Mouse (Mus musculus): Measurements from ENCODE around the gene Pvalb. TPM values are rescaled to one million over a fixed set of nuclear protein-coding genes. Genes with fewer than 3 reads are reported as not detected.

The Pvalb gene
- total RNA-seq, 1 experiment = not detected

DNA sequence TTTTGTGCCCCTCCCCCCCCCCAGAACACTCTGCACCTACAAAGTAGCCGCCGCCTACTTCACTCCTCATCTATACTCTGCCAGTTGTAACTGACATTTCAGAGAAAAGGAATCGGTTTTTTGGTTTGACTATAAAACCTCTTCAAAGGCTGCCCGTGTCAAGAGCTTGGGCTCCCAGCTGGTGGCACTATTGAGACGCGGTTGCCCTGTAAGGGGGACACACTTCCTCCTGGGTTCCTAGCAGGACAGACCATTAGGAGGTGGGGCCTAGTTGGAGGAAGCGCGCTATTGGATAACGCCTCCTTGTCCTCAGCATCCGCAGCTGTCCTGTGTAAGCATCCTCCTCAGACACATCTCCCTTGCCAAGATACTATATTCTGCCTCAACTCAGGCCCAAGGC lies 21.3 kb downstream of the Pvalb start:
- Histone ChIP-seq H3K27ac (ENCODE audit: insufficient read depth, low read depth, low read length, poor library complexity, severe bottlenecking) (no peak overlapping the region), H3K4me1 (ENCODE audit: control insufficient read depth in 2 of 2, insufficient read depth in 2 of 2, low read length in 2 of 2, poor library complexity in 1 of 2) (peaks cover 0 to 1% of the 10 kb centered on the region in 2 experiments; a peak in 1 of 4 replicates), H3K36me3 (ENCODE audit: control insufficient read depth, insufficient read depth, low read length, poor library complexity, severe bottlenecking) (no peaks in the 10 kb centered on the region), H3K9ac (ENCODE audit: insufficient read depth, low read depth, low read length, poor library complexity, severe bottlenecking) (no peak overlapping the region), H3K9me3 (ENCODE audit: control insufficient read depth, insufficient read depth, low read depth, low read length) (no peaks in the 10 kb centered on the region), H3K4me3 (ENCODE audit: insufficient read depth in 1 of 2, low read depth in 1 of 2, low read length in 2 of 2, poor library complexity in 1 of 2, severe bottlenecking in 1 of 2) (no peak overlapping the region)
- in situ Hi-C loops (cut with MboI; ENCODE audit: low sequenced_read_pairs in 2 of 2, unreplicated experiment in 2 of 2) = no loop called here
- TF ChIP-seq ZC3H11A (IDR thresholded peaks at IDR 0.05; ENCODE audit: borderline replicate concordance, low read depth, low read length) (0 out of 2 replicates have a peak, but pooled peaks have one; percentile 13), HCFC1 (IDR thresholded peaks at IDR 0.05; ENCODE audit: borderline replicate concordance, insufficient read depth, low read length) (no peak), CHD2 (IDR thresholded peaks at IDR 0.05; ENCODE audit: low read depth, low read length) (no peak), MAFK (IDR thresholded peaks at IDR 0.05; ENCODE audit: insufficient read depth, low read depth, low read length) (no peak)
- DNase-seq (ENCODE audit: low read depth, low spot score) = peak; percentile 54

DNA sequence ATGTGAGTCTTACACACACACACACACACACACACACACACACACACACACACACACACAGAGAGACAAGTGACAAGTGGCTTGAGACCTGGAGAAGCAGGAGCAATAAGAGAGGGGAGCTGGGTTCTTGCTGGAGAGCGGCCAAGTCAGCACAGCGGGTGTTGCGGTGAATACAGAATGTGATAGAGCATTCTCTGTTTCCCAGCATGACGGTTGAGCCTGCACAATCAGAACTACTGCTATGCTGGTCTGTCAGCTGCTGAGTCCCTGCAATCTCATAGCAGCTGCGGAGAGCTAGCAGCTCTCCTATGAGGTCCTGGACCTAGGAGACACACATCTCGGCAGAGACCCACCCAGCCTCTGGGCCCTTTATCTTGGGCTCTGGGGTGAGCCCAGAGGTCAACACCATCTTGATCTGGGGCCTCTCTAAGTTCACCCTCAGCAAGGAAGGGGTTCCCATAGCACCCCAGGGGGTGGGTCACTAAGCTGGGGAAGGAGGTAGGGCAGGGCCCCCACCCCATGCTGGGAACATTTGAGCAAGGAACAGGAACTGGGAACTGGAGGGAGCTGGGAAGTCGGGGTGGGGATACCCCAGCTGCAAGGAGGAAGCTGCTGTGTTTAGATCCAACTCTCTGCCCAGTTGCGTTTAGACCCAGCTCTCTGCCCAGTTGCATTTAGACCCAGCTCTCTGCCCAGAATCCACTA lies 24.3 kb downstream of the Pvalb start:
- Histone ChIP-seq H3K36me3 (ENCODE audit: control insufficient read depth, insufficient read depth, low read length, poor library complexity, severe bottlenecking) (no peaks in the 10 kb centered on the region), H3K4me3 (ENCODE audit: insufficient read depth in 1 of 2, low read depth in 1 of 2, low read length in 2 of 2, poor library complexity in 1 of 2, severe bottlenecking in 1 of 2) (no peak overlapping the region), H3K9ac (ENCODE audit: insufficient read depth, low read depth, low read length, poor library complexity, severe bottlenecking) (no peak overlapping the region), H3K4me1 (ENCODE audit: control insufficient read depth in 2 of 2, insufficient read depth in 2 of 2, low read length in 2 of 2, poor library complexity in 1 of 2) (no peaks in the 10 kb centered on the region), H3K27ac (ENCODE audit: insufficient read depth, low read depth, low read length, poor library complexity, severe bottlenecking) (no peak overlapping the region), H3K9me3 (ENCODE audit: control insufficient read depth, insufficient read depth, low read depth, low read length) (no peaks in the 10 kb centered on the region)
- DNase-seq (ENCODE audit: low read depth, low spot score) = no peak
- in situ Hi-C loops (cut with MboI; ENCODE audit: low sequenced_read_pairs in 2 of 2, unreplicated experiment in 2 of 2) = no loop called here
- TF ChIP-seq ZC3H11A (IDR thresholded peaks at IDR 0.05; ENCODE audit: borderline replicate concordance, low read depth, low read length) (no peak), CHD2 (IDR thresholded peaks at IDR 0.05; ENCODE audit: low read depth, low read length) (no peak)

DNA sequence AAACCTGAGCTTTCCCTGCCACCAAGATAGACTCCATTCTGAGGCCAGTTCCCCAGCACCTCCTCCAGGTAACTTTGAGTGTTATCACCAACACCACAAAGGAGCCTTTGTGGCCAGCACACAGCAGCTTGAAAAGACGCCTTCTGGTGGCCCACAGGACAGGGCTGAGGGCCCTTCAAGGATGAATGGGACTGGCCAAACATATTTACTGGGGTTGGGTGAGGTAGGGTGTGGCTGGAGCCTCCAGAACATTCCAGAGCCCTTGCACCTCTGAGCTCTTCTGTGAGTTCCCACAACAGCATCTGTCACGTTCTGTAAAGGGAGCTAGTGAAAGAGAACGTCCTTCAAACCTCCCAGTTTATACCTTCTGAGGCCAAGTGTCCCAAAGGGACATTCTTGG lies 26.4 kb downstream of the Pvalb start:
- no peaks in the 10 kb centered on the region for H3K9me3 ChIP-seq (ENCODE audit: control insufficient read depth, insufficient read depth, low read depth, low read length)
- no peak overlapping the region for H3K27ac ChIP-seq (ENCODE audit: insufficient read depth, low read depth, low read length, poor library complexity, severe bottlenecking)
- TF ChIP-seq ZNF384 (IDR thresholded peaks at IDR 0.05; ENCODE audit: low read depth, low read length) (no peak), HCFC1 (IDR thresholded peaks at IDR 0.05; ENCODE audit: borderline replicate concordance, insufficient read depth, low read length) (no peak), MAFK (IDR thresholded peaks at IDR 0.05; ENCODE audit: insufficient read depth, low read depth, low read length) (no peak), CHD2 (IDR thresholded peaks at IDR 0.05; ENCODE audit: low read depth, low read length) (no peak), ZC3H11A (IDR thresholded peaks at IDR 0.05; ENCODE audit: borderline replicate concordance, low read depth, low read length) (no peak)
- H3K9ac ChIP-seq (ENCODE audit: insufficient read depth, low read depth, low read length, poor library complexity, severe bottlenecking) = no peak overlapping the region
- in situ Hi-C loops (cut with MboI; ENCODE audit: low sequenced_read_pairs in 2 of 2, unreplicated experiment in 2 of 2) = no loop called here
- H3K4me1 ChIP-seq (ENCODE audit: control insufficient read depth in 2 of 2, insufficient read depth in 2 of 2, low read length in 2 of 2, poor library complexity in 1 of 2) = no peaks in the 10 kb centered on the region
- no peak for DNase-seq (ENCODE audit: low read depth, low spot score)
- H3K36me3 ChIP-seq (ENCODE audit: control insufficient read depth, insufficient read depth, low read length, poor library complexity, severe bottlenecking) = no peaks in the 10 kb centered on the region
- H3K4me3 ChIP-seq (ENCODE audit: insufficient read depth in 1 of 2, low read depth in 1 of 2, low read length in 2 of 2, poor library complexity in 1 of 2, severe bottlenecking in 1 of 2) = no peak overlapping the region

DNA sequence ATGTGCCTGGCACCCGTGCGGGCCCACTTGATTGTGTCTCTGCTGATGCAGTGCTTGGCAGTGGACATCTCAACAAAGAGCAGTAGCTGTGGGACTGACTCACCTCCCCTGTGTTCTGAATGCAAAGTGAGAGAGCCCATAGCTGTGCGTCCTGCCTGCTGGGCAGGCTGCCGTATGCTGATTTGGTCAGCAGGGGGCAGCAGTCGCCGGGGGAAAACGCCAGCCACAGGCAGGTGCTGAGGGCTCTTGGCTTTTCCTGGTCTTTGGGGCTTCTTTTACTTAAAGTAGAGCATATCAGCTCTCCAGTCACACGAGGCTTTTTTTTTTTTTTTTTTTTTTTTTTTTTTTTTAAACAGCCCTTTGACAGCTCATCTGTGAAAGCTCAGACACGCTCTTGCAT lies 27.8 kb downstream of the Pvalb start:
- no peak overlapping the region for H3K9ac ChIP-seq (ENCODE audit: insufficient read depth, low read depth, low read length, poor library complexity, severe bottlenecking)
- H3K27ac ChIP-seq (ENCODE audit: insufficient read depth, low read depth, low read length, poor library complexity, severe bottlenecking) = no peak overlapping the region
- DNase-seq (ENCODE audit: low read depth, low spot score) = peak; percentile 50
- H3K4me3 ChIP-seq (ENCODE audit: insufficient read depth in 1 of 2, low read depth in 1 of 2, low read length in 2 of 2, poor library complexity in 1 of 2, severe bottlenecking in 1 of 2) = no peak overlapping the region
- TF ChIP-seq ZNF384 (IDR thresholded peaks at IDR 0.05; ENCODE audit: low read depth, low read length) = 0 out of 2 replicates have a peak, but pooled peaks have one; percentile 23
- peak; percentile 61; the same call in 1 of the 2 replicates for TF ChIP-seq ZC3H11A (IDR thresholded peaks at IDR 0.05; ENCODE audit: borderline replicate concordance, low read depth, low read length)
- no peak for TF ChIP-seq MAFK (IDR thresholded peaks at IDR 0.05; ENCODE audit: insufficient read depth, low read depth, low read length)
- H3K9me3 ChIP-seq (ENCODE audit: control insufficient read depth, insufficient read depth, low read depth, low read length) = no peaks in the 10 kb centered on the region
- H3K36me3 ChIP-seq (ENCODE audit: control insufficient read depth, insufficient read depth, low read length, poor library complexity, severe bottlenecking) = no peaks in the 10 kb centered on the region
- H3K4me1 ChIP-seq (ENCODE audit: control insufficient read depth in 2 of 2, insufficient read depth in 2 of 2, low read length in 2 of 2, poor library complexity in 1 of 2) = no peaks in the 10 kb centered on the region
- in situ Hi-C loops (cut with MboI; ENCODE audit: low sequenced_read_pairs in 2 of 2, unreplicated experiment in 2 of 2) = no loop called here

DNA sequence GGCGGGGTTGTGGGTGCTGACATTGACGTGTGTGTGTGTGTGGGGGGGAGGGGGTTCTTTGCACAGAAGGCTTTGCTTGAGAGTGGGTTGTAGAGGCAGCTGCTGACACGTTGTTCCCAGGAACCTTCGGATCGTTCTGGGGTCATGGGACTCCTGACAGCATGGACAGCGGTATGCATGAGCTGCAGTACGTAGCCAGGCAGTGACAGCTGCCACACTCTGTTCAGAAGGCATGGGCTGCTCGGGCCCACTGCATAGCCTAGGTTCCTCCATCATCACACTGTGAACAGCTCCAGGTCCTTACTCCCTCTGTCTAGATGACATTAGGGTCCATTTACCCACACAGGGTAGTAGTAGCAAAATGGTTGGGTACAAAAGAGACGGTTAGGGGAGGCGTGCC lies 28.9 kb downstream of the Pvalb start:
- in situ Hi-C loops (cut with MboI; ENCODE audit: low sequenced_read_pairs in 2 of 2, unreplicated experiment in 2 of 2) = no loop called here
- DNase-seq (ENCODE audit: low read depth, low spot score) = no peak
- H3K9me3 ChIP-seq (ENCODE audit: control insufficient read depth, insufficient read depth, low read depth, low read length) = no peaks in the 10 kb centered on the region
- H3K27ac ChIP-seq (ENCODE audit: insufficient read depth, low read depth, low read length, poor library complexity, severe bottlenecking) = no peak overlapping the region
- H3K4me3 ChIP-seq (ENCODE audit: insufficient read depth in 1 of 2, low read depth in 1 of 2, low read length in 2 of 2, poor library complexity in 1 of 2, severe bottlenecking in 1 of 2) = no peak overlapping the region
- H3K4me1 ChIP-seq (ENCODE audit: control insufficient read depth in 2 of 2, insufficient read depth in 2 of 2, low read length in 2 of 2, poor library complexity in 1 of 2) = peaks cover 0 to 7% of the 10 kb centered on the region in 2 experiments; a peak in 1 of 4 replicates
- H3K9ac ChIP-seq (ENCODE audit: insufficient read depth, low read depth, low read length, poor library complexity, severe bottlenecking) = no peak overlapping the region
- no peaks in the 10 kb centered on the region for H3K36me3 ChIP-seq (ENCODE audit: control insufficient read depth, insufficient read depth, low read length, poor library complexity, severe bottlenecking)
- TF ChIP-seq CHD2 (IDR thresholded peaks at IDR 0.05; ENCODE audit: low read depth, low read length) (no peak), ZNF384 (IDR thresholded peaks at IDR 0.05; ENCODE audit: low read depth, low read length) (no peak), ZC3H11A (IDR thresholded peaks at IDR 0.05; ENCODE audit: borderline replicate concordance, low read depth, low read length) (no peak), HCFC1 (IDR thresholded peaks at IDR 0.05; ENCODE audit: borderline replicate concordance, insufficient read depth, low read length) (no peak), MAFK (IDR thresholded peaks at IDR 0.05; ENCODE audit: insufficient read depth, low read depth, low read length) (no peak)

Measured in ES-E14 (cell line).